Mouse (Mus musculus) liver, adult 2 months (tissue): ENCODE measurements around the gene Eno4. TPM values are rescaled to one million over a fixed set of nuclear protein-coding genes. Genes with fewer than 3 reads are reported as not detected.
A peak's percentile ranks its signal among the peaks of the same experiment; 100 is the strongest.

Experiments used
- DNase-seq: peaks from one replicate; pipeline ENCODE4 v3.0.0-alpha.2; 2011; ENCODE audit warnings: low read depth, low spot score; ENCODE audit errors: extremely low read depth
- H3K27ac ChIP-seq: fragments of 200-500 bp; replicated peaks from 2 replicates; pipeline ENCODE4 v1.5.1; 2012; ENCODE audit warnings: low read depth, mild to moderate bottlenecking, control low read depth, inconsistent platforms, low read length; ENCODE audit not compliant: insufficient read depth
- H3K27me3 ChIP-seq: fragments of 200-500 bp; 2 replicates; pipeline ENCODE4 v1.6.1; 2012; ENCODE audit warnings: mild to moderate bottlenecking, moderate library complexity, low read length, inconsistent platforms; ENCODE audit not compliant: control insufficient read depth, insufficient read depth
- H3K36me3 ChIP-seq: fragments of 200-500 bp; 2 replicates; pipeline ENCODE4 v1.6.1; 2012; ENCODE audit warnings: low read length, inconsistent platforms; ENCODE audit not compliant: control insufficient read depth, insufficient read depth
- H3K4me1 ChIP-seq: fragments of 200-500 bp; 2 replicates; pipeline ENCODE4 v1.6.1; 2011; ENCODE audit warnings: low read length; ENCODE audit not compliant: control insufficient read depth, insufficient read depth
- H3K4me3 ChIP-seq: fragments of 200-500 bp; 2 replicates; pipeline ENCODE4 v1.5.1; 2011; ENCODE audit warnings: low read depth, mild to moderate bottlenecking, control low read depth, low read length, moderate library complexity; ENCODE audit not compliant: insufficient read depth
- H3K79me2 ChIP-seq: fragments of 200-500 bp; 2 replicates; pipeline ENCODE4 v1.6.1; 2012; ENCODE audit warnings: inconsistent platforms, mild to moderate bottlenecking, low read length, moderate library complexity; ENCODE audit not compliant: control insufficient read depth, insufficient read depth
- H3K9ac ChIP-seq: fragments of 200-500 bp; 2 replicates; pipeline ENCODE4 v1.6.1; 2012; ENCODE audit warnings: low read depth, mild to moderate bottlenecking, control low read depth, inconsistent platforms, low read length
- CTCF ChIP-seq: fragments of 200-500 bp; IDR thresholded peaks from 2 replicates; pipeline ENCODE4 v1.5.1; 2011; ENCODE audit warnings: low read depth, low read length, control low read depth
- POLR2A ChIP-seq: fragments of 200-500 bp; IDR thresholded peaks from 2 replicates; pipeline ENCODE4 v1.6.1; 2011; ENCODE audit warnings: low read length, control low read depth; ENCODE audit not compliant: insufficient read depth; ENCODE audit errors: extremely low read depth
- WGBS: fragments of 180-500 bp; shearing (Covaris S2); methylation state at CpG from one replicate; pipeline ENCODE4 v1.1.7; 2018; 5-methylcytosine and 5-hydroxymethylcytosine counted together
- polyA plus RNA-seq: library from polyadenylated mRNA; depleted of rRNA; stranded (reverse); fragments of >200 nt; gene quantifications from 2 replicates; pipeline ENCODE4 v1.2.3, GENCODE M21; 2012
- total RNA-seq: library from RNA; depleted of rRNA; stranded (reverse); fragments of >200 nt; gene quantifications from 2 replicates; pipeline ENCODE4 v1.2.3, GENCODE M21; 2014

The Eno4 gene
- total and polyA plus RNA-seq, 2 experiments, result not detected

GRCm38 (mm10) chr19:58919148-58919547 lies 24.1 kb upstream of the Eno4 start:
- Histone ChIP-seq H3K4me3 (no peak overlapping the region), H3K79me2 (no peaks in the 10 kb centered on the region), H3K36me3 (no peaks in the 10 kb centered on the region), H3K4me1 (peaks cover 2% of the 10 kb centered on the region; the same call in 1 of the 2 replicates), H3K27me3 (no peaks in the 10 kb centered on the region), H3K27ac (no peak overlapping the region), H3K9ac (no peak overlapping the region)
- 27% methylated on average over 7 of the region's 7 CpGs for WGBS
- TF ChIP-seq CTCF, result peak; percentile 41
- no peak for TF ChIP-seq POLR2A
- DNase-seq, result peak; percentile 28

- WGBS, result 56% methylated on average over 16 of the region's 16 CpGs
These were observed 12.0 kb upstream of the Eno4 start for GRCm38 (mm10) chr19:58931081-58931800.

GRCm38 (mm10) chr19:58933062-58933461 lies 10.2 kb upstream of the Eno4 start:
- Histone ChIP-seq H3K4me3 (no peak overlapping the region), H3K9ac (no peak overlapping the region), H3K79me2 (no peaks in the 10 kb centered on the region), H3K27me3 (no peaks in the 10 kb centered on the region), H3K4me1 (no peaks in the 10 kb centered on the region), H3K36me3 (no peaks in the 10 kb centered on the region), H3K27ac (no peak overlapping the region)
- TF ChIP-seq POLR2A (no peak), CTCF (no peak)
- 31% methylated on average over 4 of the region's 4 CpGs for WGBS
- DNase-seq, result no peak

More at GRCm38 (mm10) chr19:58931081-58931800, 12.0 kb upstream of the Eno4 start:
- H3K36me3 ChIP-seq, result no peaks in the 10 kb centered on the region
- no peak for DNase-seq
- H3K27ac ChIP-seq, result no peak overlapping the region
- H3K79me2 ChIP-seq, result no peaks in the 10 kb centered on the region
- no peaks in the 10 kb centered on the region for H3K27me3 ChIP-seq
- H3K4me3 ChIP-seq, result no peak overlapping the region
- no peaks in the 10 kb centered on the region for H3K4me1 ChIP-seq
- no peak overlapping the region for H3K9ac ChIP-seq
- TF ChIP-seq POLR2A, result no peak
- no peak for TF ChIP-seq CTCF

GRCm38 (mm10) chr19:58945959-58946358 lies 2.7 kb downstream of the Eno4 start:
- Histone ChIP-seq H3K27ac (no peak overlapping the region), H3K36me3 (no peaks in the 10 kb centered on the region), H3K4me1 (peaks cover 2% of the 10 kb centered on the region; the same call in 1 of the 2 replicates), H3K79me2 (no peaks in the 10 kb centered on the region), H3K4me3 (no peak overlapping the region), H3K27me3 (0 out of 2 replicates have a peak, but pooled peaks cover 3% of the 10 kb centered on the region), H3K9ac (no peak overlapping the region)
- 86% methylated on average over 7 of the region's 7 CpGs for WGBS
- no peak for DNase-seq
- TF ChIP-seq CTCF, result no peak
- TF ChIP-seq POLR2A, result no peak

GRCm38 (mm10) chr19:58951521-58951920 lies 8.3 kb downstream of the Eno4 start:
- no peak overlapping the region for H3K4me3 ChIP-seq
- 89% methylated on average over 3 of the region's 3 CpGs for WGBS
- DNase-seq, result no peak
- H3K4me1 ChIP-seq, result no peaks in the 10 kb centered on the region
- no peak overlapping the region for H3K9ac ChIP-seq
- no peak for TF ChIP-seq POLR2A
- TF ChIP-seq CTCF, result no peak
- H3K79me2 ChIP-seq, result no peaks in the 10 kb centered on the region
- peaks cover 6% of the 10 kb centered on the region; the same call in 1 of the 2 replicates for H3K27me3 ChIP-seq
- no peak overlapping the region for H3K27ac ChIP-seq
- no peaks in the 10 kb centered on the region for H3K36me3 ChIP-seq

GRCm38 (mm10) chr19:58952236-58952635 lies 9.0 kb downstream of the Eno4 start:
- H3K4me3 ChIP-seq, result no peak overlapping the region
- DNase-seq, result no peak
- no peaks in the 10 kb centered on the region for H3K79me2 ChIP-seq
- peaks cover 6% of the 10 kb centered on the region; the same call in 1 of the 2 replicates for H3K27me3 ChIP-seq
- H3K27ac ChIP-seq, result no peak overlapping the region
- H3K9ac ChIP-seq, result no peak overlapping the region
- no peaks in the 10 kb centered on the region for H3K4me1 ChIP-seq
- TF ChIP-seq CTCF, result no peak
- TF ChIP-seq POLR2A, result no peak
- 70% methylated on average over 12 of the region's 13 CpGs for WGBS
- no peaks in the 10 kb centered on the region for H3K36me3 ChIP-seq
